Mouse (Mus musculus): Measurements from ENCODE around the gene Prr19.

Prr19 gene

DNA sequence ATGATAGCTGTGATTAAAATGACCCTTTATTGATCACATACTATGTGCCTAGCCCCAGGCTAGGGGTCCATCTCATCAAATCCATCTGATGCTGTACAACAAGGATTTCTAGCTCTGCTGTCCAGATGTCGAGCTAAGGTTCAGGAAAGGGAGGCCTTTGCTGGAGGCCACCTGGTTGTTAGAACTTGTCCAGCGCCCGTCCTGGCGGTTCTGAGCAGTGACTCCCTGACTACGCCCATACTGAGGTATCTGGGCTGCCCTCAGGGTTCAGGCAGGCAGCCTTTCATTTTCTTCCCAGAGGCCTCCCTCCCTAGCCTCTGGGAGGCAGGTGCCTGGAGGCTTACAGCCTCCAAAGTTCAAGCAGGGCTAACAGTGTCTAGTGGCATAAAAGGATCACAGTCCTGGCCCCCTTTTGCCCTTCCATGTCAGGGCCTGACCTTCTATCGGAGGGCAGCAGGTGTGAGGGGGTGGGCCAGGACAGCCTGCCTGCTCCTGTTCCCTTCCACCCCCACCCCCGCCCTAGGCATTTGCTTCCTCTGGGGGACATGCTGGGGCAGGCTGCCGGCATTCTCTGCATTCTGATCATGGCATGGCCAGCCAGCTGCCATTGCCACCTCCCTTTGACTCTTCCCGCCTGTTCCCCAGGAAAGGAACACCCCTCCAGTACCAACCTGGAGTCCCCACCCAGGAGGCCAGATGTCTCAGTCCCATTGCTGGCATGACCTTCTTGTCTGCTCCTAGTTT lies 25.5 kb upstream of the Prr19 start:
- no peak for DNase-seq (ENCODE audit: low read depth, low spot score)

DNA sequence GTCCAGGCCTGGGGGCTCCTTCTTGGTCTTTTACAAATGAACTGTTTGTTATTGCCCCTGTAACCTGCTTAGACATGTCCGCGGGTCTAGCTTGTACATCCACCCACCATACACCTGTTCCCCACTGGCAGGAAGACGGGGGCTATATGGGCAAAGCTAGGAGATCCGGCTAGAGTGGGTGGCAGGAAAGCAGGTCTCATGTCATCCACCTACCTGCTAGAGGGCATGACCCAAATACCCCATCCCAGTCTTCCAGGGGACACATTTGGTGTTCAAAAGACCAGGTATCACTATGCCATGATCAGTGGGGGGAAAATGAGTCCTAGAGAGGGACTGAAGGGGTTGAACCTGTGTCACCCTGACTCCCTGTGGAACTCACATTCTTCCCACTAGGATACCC lies 23.8 kb upstream of the Prr19 start:
- peak; percentile 11 for DNase-seq (ENCODE audit: low read depth, low spot score)

DNA sequence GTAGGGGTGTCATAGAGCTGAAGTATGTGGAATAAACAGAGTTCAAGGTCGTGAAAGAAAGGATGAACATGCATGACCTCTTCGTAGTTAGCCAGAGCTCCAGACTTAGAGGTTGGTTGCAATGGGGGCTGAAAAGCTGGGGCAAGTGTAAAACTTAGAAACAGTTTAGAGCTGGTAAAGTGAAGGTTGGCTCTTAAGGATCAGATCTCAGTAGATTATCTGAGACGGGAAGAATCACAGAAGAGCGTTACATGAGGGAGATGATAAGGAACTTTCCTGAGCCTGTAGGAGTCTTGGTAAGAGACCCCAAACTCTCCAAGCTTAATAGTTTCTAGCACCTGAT lies 23.2 kb upstream of the Prr19 start:
- DNase-seq (ENCODE audit: low read depth, low spot score): no peak

DNA sequence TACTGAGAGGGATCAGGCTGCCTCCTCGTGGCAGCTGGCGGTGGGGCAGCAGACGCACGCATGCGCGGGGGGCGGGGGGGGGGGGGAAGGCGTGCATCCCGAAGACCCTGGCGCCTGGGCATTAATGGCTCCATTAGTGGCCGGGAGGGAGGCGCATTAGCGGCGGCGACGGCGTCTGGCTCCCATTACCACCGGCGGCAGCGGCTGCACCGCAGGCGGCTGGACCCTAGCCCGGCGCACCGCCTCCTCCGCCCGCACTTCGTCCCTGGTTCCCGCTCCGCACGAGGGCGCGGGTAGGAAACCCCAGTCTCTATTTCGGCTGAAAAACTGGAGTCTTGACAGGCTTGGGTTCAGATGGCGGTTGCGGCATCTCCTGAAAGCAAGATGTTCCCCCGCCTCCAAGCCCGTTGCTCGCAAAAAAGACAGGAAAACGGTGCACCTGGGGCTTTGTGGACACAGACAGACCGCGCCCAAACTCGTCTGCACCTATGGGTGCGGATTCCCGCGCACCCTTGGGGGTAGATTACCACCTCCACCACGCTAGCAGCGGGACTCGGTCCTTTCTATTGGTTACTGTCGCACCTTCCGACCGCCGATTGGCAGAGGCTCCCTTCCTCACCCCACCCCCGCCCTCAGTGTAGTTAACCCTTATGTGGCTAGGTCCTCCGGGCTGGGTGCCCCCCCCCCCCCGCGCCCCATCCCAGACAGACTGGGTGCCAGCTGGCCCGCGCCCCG lies 22.7 kb upstream of the Prr19 start:
- DNase-seq (ENCODE audit: low read depth, low spot score): peak; percentile 95

DNA sequence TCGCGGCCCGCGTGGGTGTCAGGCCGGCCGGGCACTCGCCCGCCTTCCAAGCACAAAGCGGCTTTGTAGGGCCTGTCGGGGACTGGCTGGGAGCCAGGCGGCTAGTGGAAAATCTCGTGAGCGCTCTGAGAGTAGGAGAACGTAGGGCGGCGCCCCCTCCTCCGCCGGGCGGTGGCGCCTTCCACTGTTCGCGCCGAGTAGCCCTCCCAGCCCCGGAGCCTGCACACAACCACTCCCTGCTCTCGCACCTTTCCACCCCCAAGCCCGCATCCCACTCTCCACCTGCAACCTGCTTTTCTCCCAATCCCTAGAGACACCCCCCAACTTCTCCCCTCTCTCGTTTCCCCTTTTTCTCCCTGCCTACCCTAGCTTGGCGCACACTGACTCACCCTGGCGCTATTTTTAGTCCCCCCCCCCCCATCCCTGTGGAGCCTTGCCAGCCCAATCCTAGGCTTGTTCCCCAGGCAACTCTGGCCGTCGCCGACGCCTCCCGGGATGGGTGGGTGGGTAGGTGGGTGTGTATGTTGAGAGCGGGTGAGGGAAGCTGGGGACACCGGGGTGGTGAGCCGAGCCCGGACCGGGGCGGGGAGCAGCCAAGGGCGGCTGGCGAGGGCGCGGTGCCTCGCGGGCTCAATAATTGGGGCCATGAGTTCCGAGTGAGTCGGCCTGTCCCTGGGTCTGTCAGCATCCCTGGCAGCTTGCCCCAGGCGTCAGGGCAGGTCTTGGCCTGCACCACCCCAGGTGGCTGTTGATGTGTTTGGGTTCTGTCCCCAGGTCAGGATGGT lies 21.9 kb upstream of the Prr19 start:
- DNase-seq (ENCODE audit: low read depth, low spot score): peak; percentile 92

DNA sequence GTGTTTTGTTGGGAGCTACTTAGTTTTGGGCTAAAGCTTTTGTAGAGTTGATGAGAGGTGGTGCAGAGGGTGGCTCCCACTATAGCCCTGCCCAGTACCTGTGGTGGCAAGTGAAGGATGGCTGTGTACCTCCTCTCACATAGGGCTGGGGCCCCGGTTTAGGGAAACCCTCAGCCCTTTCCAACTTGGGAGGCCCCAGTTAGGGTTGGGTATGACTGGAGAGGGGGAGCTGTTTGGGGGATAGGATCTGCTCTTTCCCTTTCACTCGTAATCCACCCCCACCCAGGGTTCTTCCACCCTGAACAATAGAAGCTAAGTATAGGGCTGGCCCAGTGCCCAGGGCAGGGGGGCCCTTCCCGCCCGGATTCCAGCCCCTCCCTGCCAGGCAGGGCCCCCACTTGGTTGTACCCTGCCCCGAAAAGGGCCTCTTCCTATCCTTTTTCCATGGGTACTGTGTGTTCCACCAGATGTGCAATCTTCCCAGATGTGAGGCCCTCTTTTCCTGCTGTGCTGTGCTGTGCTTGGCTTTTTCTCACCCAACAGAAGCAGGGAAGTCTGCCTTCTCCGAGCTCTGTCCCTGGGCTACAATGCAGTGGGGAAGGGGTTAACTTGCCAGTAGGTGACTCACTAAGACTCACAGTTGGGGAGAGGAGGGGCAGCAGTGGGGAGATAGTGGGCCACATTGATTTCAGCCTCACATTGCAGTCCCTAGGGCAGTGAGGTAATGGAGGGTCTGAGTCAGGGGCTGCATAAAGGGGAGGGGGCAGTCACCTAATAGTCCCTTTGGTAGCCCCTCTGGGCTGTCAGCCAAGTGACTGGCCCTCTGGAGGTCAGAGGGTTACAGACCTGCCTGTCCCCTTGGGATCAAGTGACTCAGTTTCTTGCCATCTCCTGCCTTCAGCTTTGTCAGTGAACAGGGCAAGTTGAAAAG lies 21.1 kb upstream of the Prr19 start:
- DNase-seq (ENCODE audit: low read depth, low spot score): peak; percentile 21

DNA sequence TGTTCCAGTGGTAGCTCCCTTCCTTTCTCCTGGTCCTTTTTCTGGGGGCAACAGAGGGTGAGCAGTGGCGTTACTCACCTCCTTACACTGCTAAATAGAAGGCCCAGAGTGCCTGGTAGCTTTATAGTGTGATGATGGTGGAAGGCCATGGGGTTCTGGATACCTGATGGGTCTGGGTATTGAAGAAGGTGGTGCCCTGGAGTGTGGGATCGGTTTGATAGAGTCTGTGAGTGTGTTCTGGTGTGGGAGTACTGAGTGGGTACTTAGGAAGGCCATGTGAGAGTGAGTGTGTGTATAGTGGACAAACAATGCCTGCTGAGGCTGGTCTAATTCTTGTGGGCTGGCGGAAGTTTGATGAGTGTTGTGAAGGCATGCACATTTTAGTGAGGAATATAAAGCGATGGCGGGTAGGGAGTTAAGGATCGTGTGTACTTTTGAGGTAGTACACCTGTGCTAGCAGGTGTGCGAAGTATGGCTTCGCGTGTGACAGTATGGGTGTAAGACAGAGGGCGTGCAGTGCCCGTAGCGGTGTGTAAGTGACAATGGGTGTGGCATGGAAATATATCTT lies 20.0 kb upstream of the Prr19 start:
- no peak for DNase-seq (ENCODE audit: low read depth, low spot score)

DNA sequence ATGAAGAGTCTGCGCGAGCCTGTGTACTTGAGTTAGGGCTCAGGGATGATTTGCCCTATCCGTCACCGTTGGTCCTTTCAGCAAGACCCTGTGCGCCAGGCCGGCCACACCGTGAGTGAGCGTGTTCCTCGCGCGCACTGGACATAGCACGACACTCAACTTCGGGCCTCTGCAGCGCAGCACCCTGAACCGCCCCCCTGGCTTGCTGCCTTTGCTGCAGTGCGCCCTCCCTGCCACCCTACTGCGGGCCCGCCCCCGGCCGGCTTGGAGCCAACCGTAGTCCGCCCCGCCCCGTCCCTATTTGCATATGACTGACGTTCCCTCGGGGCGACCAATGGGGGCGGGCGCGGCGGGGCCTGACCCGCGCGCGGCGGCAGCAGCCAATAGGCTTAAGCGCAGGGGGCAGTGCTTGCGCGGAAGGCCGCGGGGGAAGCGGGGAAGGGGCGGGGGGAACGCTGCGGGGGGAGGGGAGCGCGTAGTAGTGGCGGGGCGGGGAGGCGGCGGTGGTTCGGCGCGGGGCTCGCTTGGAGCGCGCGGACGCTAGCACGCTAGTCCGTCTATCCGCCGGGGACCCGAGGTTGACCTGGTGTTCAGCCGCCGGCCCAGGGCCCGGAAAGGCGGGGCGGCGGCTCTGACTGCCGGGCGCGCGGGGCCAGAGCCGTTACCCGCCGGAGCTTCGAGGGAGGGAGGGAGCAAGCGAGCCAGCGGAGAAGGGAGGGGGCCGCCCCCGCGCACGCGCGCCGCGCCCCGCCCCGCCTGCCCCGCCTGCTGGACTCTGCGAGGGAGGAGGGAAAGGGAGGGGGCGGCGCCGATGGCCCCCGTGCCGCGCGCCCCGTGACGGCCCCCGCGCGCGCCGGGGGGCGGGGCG lies 19.2 kb upstream of the Prr19 start:
- DNase-seq (ENCODE audit: low read depth, low spot score): peak; percentile 99

DNA sequence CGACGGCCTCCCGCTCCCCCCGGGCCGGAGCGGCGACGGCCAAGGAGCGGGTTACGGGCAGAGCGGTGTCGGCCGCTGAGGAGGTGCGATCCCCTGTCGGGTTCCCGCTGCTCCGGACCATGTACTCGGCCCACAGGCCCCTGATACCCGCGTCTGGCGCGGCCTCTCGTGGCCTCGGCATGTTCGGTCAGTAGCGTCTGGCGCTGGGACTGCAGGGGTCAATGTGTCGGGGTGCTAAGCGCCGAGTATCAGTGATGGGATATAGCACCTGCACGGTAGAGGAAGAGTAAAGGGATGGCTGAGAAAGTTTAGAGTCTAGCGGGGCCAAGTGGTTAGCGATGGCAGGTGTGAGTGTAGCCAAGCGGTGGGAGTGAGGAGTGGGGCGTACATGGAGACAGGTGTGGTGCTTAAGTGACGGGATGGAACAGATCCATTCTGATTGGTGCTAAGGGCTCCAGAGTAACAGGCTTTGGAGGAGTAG lies 18.4 kb upstream of the Prr19 start:
- peak; percentile 60 for DNase-seq (ENCODE audit: low read depth, low spot score)

DNA sequence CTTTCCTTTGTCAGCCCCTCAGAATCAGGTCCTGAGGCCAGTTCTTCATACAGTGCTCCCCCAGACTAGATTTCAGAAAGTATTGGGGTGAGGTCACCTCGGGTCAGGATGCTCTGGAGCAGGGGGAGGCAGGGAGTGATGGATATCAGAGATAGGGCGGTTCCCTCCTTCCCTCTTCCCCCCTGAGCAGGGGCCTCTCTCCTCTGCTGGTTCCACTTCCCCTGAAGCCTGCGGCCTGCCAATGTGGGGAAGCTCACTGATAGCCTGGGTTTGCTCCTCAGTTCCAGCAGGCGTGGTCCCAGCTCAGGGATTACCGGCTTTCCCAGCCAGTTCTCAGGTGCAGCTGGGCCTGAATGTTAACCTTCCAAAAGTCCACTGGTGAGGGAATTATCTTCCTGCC lies 17.6 kb upstream of the Prr19 start:
- no peak for DNase-seq (ENCODE audit: low read depth, low spot score)

DNA sequence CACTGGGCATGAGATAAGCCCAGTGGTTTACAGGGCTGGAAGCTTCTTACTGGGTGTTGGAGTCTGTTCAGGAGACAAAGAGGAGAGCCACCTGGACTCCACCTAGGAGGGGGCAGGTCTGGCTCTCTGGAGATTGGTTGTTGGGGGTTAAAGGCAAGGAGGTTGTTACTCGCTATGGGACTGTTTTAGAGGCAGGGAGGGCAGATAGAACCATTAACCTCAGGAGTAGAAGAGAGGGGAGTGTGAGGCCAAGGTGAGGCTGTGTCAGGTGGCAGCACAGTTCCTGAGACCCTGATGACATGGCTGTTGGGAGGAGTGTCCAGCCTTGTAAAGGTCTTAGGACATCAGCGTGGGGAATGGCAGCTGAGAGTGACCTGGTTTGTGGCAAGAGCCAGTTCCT lies 17.0 kb upstream of the Prr19 start:
- no peak for DNase-seq (ENCODE audit: low read depth, low spot score)

DNA sequence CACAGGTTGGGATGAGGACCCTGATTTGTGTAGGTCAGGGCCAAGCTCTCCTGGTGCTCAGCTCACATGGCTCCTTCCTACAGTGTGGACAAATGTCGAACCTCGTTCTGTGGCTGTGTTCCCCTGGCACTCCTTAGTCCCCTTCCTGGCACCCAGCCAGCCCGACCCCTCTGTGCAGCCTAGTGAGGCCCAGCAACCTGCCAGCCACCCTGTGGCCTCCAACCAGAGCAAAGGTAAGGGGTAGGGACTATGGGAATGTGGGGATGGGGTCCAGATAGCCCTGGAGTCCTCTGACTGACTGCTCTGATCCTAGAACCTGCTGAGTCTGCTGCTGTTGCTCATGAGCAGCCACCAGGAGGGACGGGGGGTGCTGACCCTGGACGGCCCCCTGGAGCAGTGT lies 16.4 kb upstream of the Prr19 start:
- no peak for DNase-seq (ENCODE audit: low read depth, low spot score)

DNA sequence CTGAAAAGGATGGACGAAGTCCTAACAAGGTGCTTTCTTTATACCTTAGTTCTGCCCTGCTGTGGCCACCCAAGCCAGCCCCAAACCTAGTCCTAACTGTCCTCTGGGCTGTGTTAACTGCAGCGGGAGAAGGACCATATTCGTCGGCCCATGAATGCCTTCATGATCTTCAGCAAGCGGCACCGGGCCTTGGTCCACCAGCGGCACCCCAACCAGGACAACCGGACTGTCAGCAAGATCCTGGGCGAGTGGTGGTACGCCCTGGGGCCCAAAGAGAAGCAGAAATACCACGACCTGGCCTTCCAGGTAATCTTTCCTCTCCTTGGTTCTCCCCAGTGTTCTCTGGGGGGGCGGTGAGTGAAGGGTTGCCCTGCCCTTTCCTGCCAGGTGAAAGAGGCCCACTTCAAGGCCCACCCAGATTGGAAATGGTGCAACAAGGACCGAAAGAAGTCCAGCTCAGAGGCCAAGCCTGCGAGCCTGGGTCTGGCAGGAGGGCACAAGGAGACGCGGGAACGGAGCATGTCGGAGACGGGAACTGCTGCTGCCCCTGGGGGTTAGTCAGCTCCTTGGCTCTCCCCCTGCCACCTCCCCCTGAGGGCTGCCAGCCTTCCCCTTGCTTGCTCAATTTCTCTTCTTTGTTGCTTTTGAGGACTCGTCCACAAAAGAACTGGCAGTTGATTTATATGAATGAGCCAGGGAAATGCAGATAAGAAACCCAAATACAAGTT lies 15.5 kb upstream of the Prr19 start:
- no peak for DNase-seq (ENCODE audit: low read depth, low spot score)

DNA sequence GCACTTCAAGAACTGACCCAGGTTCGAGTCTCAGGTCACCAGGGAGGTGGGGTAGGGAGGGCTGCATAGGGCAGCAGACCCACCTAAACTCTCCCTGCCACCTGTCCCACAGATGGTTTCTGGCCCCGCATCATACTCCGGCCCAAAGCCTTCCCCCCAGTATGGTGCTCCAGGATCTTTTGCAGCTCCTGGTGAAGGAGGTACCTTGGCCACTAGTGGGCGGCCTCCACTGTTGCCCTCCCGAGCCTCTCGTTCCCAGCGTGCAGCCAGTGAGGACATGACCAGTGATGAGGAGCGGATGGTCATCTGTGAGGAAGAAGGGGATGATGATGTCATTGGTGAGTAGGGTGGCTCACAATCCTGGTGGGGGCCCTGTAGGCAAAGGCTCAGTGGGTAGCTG lies 14.2 kb upstream of the Prr19 start:
- DNase-seq (ENCODE audit: low read depth, low spot score): no peak

DNA sequence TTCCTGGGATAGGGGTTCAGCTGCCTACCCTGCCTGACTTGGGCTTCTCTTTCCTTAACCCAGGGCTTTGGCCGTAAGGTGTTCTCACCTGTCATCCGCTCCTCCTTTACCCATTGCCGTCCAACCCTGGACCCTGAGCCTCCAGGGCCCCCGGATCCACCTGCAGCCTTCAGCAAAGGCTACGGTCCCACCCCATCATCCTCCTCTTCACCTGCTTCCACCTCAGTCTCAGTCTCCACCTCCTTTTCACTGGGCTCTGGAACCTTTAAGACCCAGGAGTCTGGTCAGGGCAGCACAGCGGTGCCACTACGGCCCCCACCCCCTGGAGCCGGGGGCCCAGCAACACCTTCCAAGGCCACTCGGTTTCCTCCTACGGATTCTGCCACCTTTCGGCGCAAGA lies 13.2 kb upstream of the Prr19 start:
- DNase-seq (ENCODE audit: low read depth, low spot score): no peak

DNA sequence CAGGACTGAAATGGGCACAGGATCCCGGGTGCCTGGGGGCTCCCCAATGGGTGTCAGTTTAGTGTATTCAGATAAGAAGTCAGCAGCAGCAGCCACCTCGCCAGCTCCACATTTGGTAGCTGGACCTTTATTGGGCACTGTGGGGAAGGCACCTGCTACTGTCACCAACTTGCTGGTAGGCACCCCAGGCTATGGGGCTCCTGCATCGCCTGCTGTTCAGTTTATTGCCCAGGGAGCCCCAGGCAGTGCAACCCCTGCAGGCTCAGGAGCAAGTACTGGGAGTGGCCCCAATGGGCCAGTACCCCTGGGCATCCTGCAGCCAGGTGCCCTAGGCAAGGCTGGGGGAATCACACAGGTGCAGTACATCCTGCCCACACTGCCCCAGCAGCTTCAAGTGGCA lies 12.5 kb upstream of the Prr19 start:
- no peak for DNase-seq (ENCODE audit: low read depth, low spot score)

DNA sequence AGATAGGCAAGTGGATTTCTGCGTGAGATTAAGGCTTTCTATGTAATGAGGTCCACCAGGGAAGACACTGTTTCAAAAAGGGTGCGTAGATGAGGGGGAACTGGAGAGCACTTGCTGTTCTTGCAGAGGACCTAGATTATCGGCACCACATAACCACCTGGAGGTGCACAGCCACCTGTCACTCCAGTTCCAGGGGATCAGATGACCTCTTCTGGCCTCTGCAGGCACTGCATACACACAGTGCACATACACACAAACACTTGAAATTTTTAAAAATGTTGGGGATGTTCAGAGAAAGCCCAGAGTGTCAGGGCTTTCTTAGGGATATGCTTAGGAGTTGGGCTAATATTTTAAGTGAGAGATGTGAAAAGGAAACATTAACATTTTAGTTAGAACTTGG lies 11.3 kb upstream of the Prr19 start:
- DNase-seq (ENCODE audit: low read depth, low spot score): no peak

DNA sequence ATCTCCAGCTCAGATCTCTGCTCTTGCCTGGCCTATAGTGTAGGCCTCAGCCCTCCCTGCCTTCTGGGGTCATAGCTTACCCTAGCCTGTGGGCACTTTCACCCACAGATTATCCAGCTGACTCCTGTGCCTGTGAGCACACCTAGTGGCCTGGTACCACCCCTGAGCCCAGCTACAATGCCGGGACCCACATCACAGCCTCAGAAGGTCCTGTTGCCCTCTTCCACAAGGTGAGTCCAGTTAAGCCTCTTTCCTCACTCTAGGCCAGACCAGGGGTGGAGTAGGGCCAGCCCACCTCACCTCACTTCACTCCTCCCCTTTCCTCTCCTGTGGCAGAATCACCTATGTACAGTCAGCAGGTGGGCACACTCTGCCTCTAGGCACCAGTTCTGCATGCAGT lies 10.7 kb upstream of the Prr19 start:
- DNase-seq (ENCODE audit: low read depth, low spot score): no peak

DNA sequence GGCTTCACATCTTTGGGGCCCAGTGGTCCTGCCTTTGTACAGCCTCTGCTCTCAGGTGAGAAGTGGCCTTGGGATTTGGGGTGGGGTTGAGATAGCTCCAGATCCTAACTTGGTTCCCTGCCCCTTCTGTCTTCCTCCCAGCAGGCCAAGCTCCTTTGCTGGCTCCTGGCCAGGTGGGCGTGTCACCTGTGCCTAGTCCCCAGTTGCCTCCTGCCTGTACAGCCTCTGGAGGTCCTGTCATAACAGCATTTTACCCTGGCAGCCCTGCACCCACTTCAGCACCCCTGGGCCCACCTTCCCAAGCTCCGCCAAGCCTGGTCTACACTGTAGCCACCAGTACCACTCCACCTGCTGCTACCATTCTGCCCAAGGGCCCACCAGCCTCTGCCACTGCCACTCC lies 10.3 kb upstream of the Prr19 start:
- no peak for DNase-seq (ENCODE audit: low read depth, low spot score)

DNA sequence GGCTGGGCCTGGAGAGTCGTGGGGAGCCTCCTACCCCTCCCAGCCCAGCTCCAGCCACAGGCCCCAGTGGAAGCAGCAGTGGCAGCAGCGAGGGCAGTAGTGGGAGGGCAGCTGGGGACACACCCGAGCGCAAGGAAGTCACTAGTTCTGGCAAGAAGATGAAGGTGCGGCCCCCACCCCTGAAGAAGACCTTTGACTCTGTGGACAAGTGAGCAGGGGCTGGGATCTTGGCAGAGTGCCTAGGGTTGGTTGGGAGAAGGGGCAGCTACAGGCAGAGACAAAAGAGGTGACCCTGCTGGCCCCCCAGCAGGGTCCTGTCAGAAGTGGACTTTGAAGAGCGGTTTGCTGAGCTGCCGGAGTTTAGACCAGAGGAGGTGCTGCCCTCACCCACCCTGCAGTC lies 9.1 kb upstream of the Prr19 start:
- no peak for DNase-seq (ENCODE audit: low read depth, low spot score)
